Mouse (Mus musculus) testis, adult 2 months (tissue): ENCODE data around the gene Chmp4b. TPM values are rescaled to one million over a fixed set of nuclear protein-coding genes. Genes with fewer than 3 reads are reported as not detected.

ENCODE experiments used
- H3K27ac ChIP-seq: fragments of 200-500 bp; 2 replicates; pipeline ENCODE4 v1.5.1; 2012; ENCODE audit warnings: low read depth, low read length; ENCODE audit not compliant: control insufficient read depth, insufficient read depth
- H3K27me3 ChIP-seq: fragments of 200-500 bp; 2 replicates; pipeline ENCODE4 v1.6.1; 2012; ENCODE audit warnings: mild to moderate bottlenecking, low read length, moderate library complexity; ENCODE audit not compliant: control insufficient read depth, insufficient read depth
- H3K36me3 ChIP-seq: fragments of 200-500 bp; 2 replicates; pipeline ENCODE4 v1.6.1; 2012; ENCODE audit warnings: mild to moderate bottlenecking, low read length; ENCODE audit not compliant: control insufficient read depth, insufficient read depth
- H3K4me1 ChIP-seq: fragments of 200-500 bp; 2 replicates; pipeline ENCODE4 v1.6.1; 2012; ENCODE audit warnings: low read length; ENCODE audit not compliant: control insufficient read depth, insufficient read depth
- H3K4me3 ChIP-seq: fragments of 200-500 bp; 2 replicates; pipeline ENCODE4 v1.5.1; 2012; ENCODE audit warnings: low read depth, mild to moderate bottlenecking, low read length, moderate library complexity, mixed read lengths; ENCODE audit not compliant: control insufficient read depth
- CTCF ChIP-seq: fragments of 200-500 bp; IDR thresholded peaks from 2 replicates; pipeline ENCODE4 v1.5.1; 2012; ENCODE audit warnings: low read depth, mild to moderate bottlenecking, inconsistent platforms, low read length, moderate library complexity; ENCODE audit not compliant: control insufficient read depth, insufficient read depth, insufficient replicate concordance
- POLR2A ChIP-seq: fragments of 200-500 bp; IDR thresholded peaks from 2 replicates; pipeline ENCODE4 v1.6.1; 2012; ENCODE audit warnings: low read depth, mild to moderate bottlenecking, inconsistent platforms, low read length, moderate library complexity; ENCODE audit not compliant: control insufficient read depth
- polyA plus RNA-seq: library from polyadenylated mRNA; depleted of rRNA; stranded (reverse); fragments of >200 nt; gene quantifications from 2 replicates; pipeline ENCODE4 v1.2.3, GENCODE M21; 2012

Chmp4b gene
- polyA plus RNA-seq, 1 experiment: 135 TPM

- Histone ChIP-seq H3K4me1 (peaks cover 15% of the 10 kb centered on the region), H3K27me3 (no peaks in the 10 kb centered on the region), H3K27ac (peak overlapping the region; percentile 54), H3K4me3 (peak overlapping the region; percentile 56), H3K36me3 (no peaks in the 10 kb centered on the region)
- TF ChIP-seq CTCF (no peak), POLR2A (no peak)
Measured at GRCm38 (mm10) chr2:154676653-154677609, 25.4 kb downstream of the Chmp4b start.

- peaks cover 15% of the 10 kb centered on the region for H3K4me1 ChIP-seq
Measured at GRCm38 (mm10) chr2:154677651-154678139, 26.2 kb downstream of the Chmp4b start.

GRCm38 (mm10) chr2:154678995-154679394 is 27.5 kb downstream of the Chmp4b start:
- TF ChIP-seq POLR2A: no peak
- TF ChIP-seq CTCF: no peak
- H3K4me1 ChIP-seq: peaks cover 15% of the 10 kb centered on the region
- no peaks in the 10 kb centered on the region for H3K27me3 ChIP-seq
- H3K36me3 ChIP-seq: no peaks in the 10 kb centered on the region
- no peak overlapping the region for H3K4me3 ChIP-seq
- H3K27ac ChIP-seq: no peak overlapping the region

More at GRCm38 (mm10) chr2:154677651-154678139, 26.2 kb downstream of the Chmp4b start:
- no peaks in the 10 kb centered on the region for H3K36me3 ChIP-seq
- peak overlapping the region; percentile 56 for H3K4me3 ChIP-seq
- H3K27me3 ChIP-seq: no peaks in the 10 kb centered on the region
- H3K27ac ChIP-seq: peak overlapping the region; percentile 54
- no peak for TF ChIP-seq CTCF
- 0 out of 2 replicates have a peak, but pooled peaks have one; percentile 27 for TF ChIP-seq POLR2A

- Histone ChIP-seq H3K36me3 (no peaks in the 10 kb centered on the region; the same call in 1 of the 2 replicates), H3K27ac (no peak overlapping the region), H3K4me3 (no peak overlapping the region), H3K4me1 (peaks cover 15% of the 10 kb centered on the region), H3K27me3 (no peaks in the 10 kb centered on the region)
- no peak for TF ChIP-seq POLR2A
- TF ChIP-seq CTCF: no peak
Measured at GRCm38 (mm10) chr2:154680337-154680736, 28.8 kb downstream of the Chmp4b start.

- H3K27me3 ChIP-seq: no peaks in the 10 kb centered on the region
- no peak for TF ChIP-seq CTCF
- TF ChIP-seq POLR2A: no peak
- no peak overlapping the region for H3K27ac ChIP-seq
Measured at GRCm38 (mm10) chr2:154680941-154681340, 29.4 kb downstream of the Chmp4b start.

GRCm38 (mm10) chr2:154682712-154683111 is 31.2 kb downstream of the Chmp4b start:
- H3K4me3 ChIP-seq: no peak overlapping the region
- H3K27ac ChIP-seq: no peak overlapping the region
- H3K4me1 ChIP-seq: peaks cover 3% of the 10 kb centered on the region
- H3K36me3 ChIP-seq: no peaks in the 10 kb centered on the region; the same call in 1 of the 2 replicates
- H3K27me3 ChIP-seq: no peaks in the 10 kb centered on the region
- TF ChIP-seq POLR2A: no peak
- TF ChIP-seq CTCF: no peak

More at GRCm38 (mm10) chr2:154680941-154681340, 29.4 kb downstream of the Chmp4b start:
- peaks cover 13% of the 10 kb centered on the region for H3K4me1 ChIP-seq
- H3K4me3 ChIP-seq: no peak overlapping the region
- H3K36me3 ChIP-seq: no peaks in the 10 kb centered on the region; the same call in 1 of the 2 replicates

GRCm38 (mm10) chr2:154684901-154685470 is 33.5 kb downstream of the Chmp4b start:
- no peaks in the 10 kb centered on the region for H3K4me1 ChIP-seq
- H3K4me3 ChIP-seq: no peak overlapping the region
- TF ChIP-seq CTCF (no peak), POLR2A (no peak)
- no peak overlapping the region for H3K27ac ChIP-seq
- no peaks in the 10 kb centered on the region; the same call in 1 of the 2 replicates for H3K36me3 ChIP-seq
- no peaks in the 10 kb centered on the region for H3K27me3 ChIP-seq
